In genomic region chr13:117851954-117852710, GRCm38 (mm10) we compare ENCODE assay signal across 30 mouse cellular contexts.
A peak's percentile ranks its signal among the peaks of the same experiment; 100 is the strongest.
DNase-seq lines count a peak whose midpoint lies in the region; ATAC-seq and TF ChIP-seq lines count a peak whose summit lies in the region.
"Had no signal": no experiment of that assay in that cellular context is flagged by ENCODE, and none has a peak within 500 bp of the region (broad histone marks: within the 10 kb centered on the region; RNA-seq: fewer than 3 reads in every experiment).

No protein-coding gene starts in this region.

- no peaks in the 10 kb centered on the region for H3K9me3 ChIP-seq in forebrain, embryonic 14.5 days (replicated peaks; ENCODE audit: control insufficient read depth, low read length)
- no peaks in the 10 kb centered on the region for H3K9me3 ChIP-seq in forebrain, embryonic 10.5 days
- H3K9me3 ChIP-seq: embryonic facial prominence, embryonic 10.5 days; embryonic facial prominence, embryonic 15.5 days; hindbrain, embryonic 12.5 days; liver, embryonic 13.5 days; neural tube, embryonic 15.5 days had no signal

- TF ChIP-seq POLR2A in bone marrow macrophage, adult 2 months (IDR thresholded peaks at IDR 0.05; ENCODE audit: borderline replicate concordance, low read depth, low read length) = no peak

- no peak overlapping the region for H3K4me2 ChIP-seq in forebrain, embryonic 14.5 days (ENCODE audit: low read length)
- H3K4me2 ChIP-seq: embryonic facial prominence, embryonic 15.5 days; hindbrain, embryonic 12.5 days; liver, embryonic 13.5 days; neural tube, embryonic 15.5 days had no signal

- no peak overlapping the region for H3K27ac ChIP-seq in forebrain, embryonic 14.5 days (ENCODE audit: low read depth, low read length)
- no peak overlapping the region for H3K27ac ChIP-seq in forebrain, embryonic 10.5 days
- H3K27ac ChIP-seq in bone marrow macrophage, adult 2 months (ENCODE audit: insufficient read depth, low read depth, low read length) = 0 out of 2 replicates have a peak overlapping the region, but pooled peaks have one; percentile 30
- H3K27ac ChIP-seq: embryonic facial prominence, embryonic 10.5 days; embryonic facial prominence, embryonic 15.5 days; hindbrain, embryonic 12.5 days; hindbrain, postnatal 0 days; liver, embryonic 13.5 days; neural tube, embryonic 15.5 days had no signal

- no peaks in the 10 kb centered on the region for H3K27me3 ChIP-seq in forebrain, embryonic 14.5 days (replicated peaks; ENCODE audit: control insufficient read depth, insufficient read depth, low read length)
- no peaks in the 10 kb centered on the region for H3K27me3 ChIP-seq in forebrain, embryonic 10.5 days (ENCODE audit: poor library complexity, severe bottlenecking)
- H3K27me3 ChIP-seq: embryonic facial prominence, embryonic 15.5 days; hindbrain, embryonic 12.5 days; liver, embryonic 13.5 days; neural tube, embryonic 15.5 days; Patski had no signal

- no peak for ATAC-seq in forebrain, embryonic 14.5 days
- ATAC-seq in hematopoietic stem cell, adult 5-6 weeks (replicated peaks in 1 of 2; ENCODE audit: insufficient read depth in 1 of 2, low FRiP score in 2 of 2, low TSS enrichment in 1 of 2, low read depth in 1 of 2, poor library complexity in 2 of 2, severe bottlenecking in 2 of 2) = peak; percentile 53 to 56; a peak in 3 of 4 replicates
- ATAC-seq: hindbrain, postnatal 0 days; intestine, postnatal 0 days; Patski had no signal

- H3K36me3 ChIP-seq in forebrain, embryonic 14.5 days (ENCODE audit: control insufficient read depth, insufficient read depth, low read length) = no peaks in the 10 kb centered on the region
- no peaks in the 10 kb centered on the region for H3K36me3 ChIP-seq in forebrain, embryonic 10.5 days (replicated peaks)
- H3K36me3 ChIP-seq: embryonic facial prominence, embryonic 10.5 days; embryonic facial prominence, embryonic 15.5 days; hindbrain, embryonic 12.5 days; liver, embryonic 13.5 days; neural tube, embryonic 15.5 days had no signal

- no peaks in the 10 kb centered on the region for H3K4me1 ChIP-seq in forebrain, embryonic 14.5 days (ENCODE audit: control insufficient read depth, insufficient read depth, low read length)
- no peaks in the 10 kb centered on the region for H3K4me1 ChIP-seq in forebrain, embryonic 10.5 days
- peaks cover 13% of the 10 kb centered on the region for H3K4me1 ChIP-seq in bone marrow macrophage, adult 2 months (ENCODE audit: control insufficient read depth, insufficient read depth, low read length)
- H3K4me1 ChIP-seq: embryonic facial prominence, embryonic 10.5 days; embryonic facial prominence, embryonic 15.5 days; hindbrain, embryonic 12.5 days; liver, embryonic 13.5 days; neural tube, embryonic 15.5 days had no signal

- no peak overlapping the region for H3K9ac ChIP-seq in forebrain, embryonic 14.5 days (ENCODE audit: low read length)
- H3K9ac ChIP-seq: embryonic facial prominence, embryonic 15.5 days; hindbrain, embryonic 12.5 days; liver, embryonic 13.5 days; neural tube, embryonic 15.5 days had no signal

- TF ChIP-seq CTCF in bone marrow macrophage, adult 2 months (IDR thresholded peaks at IDR 0.05; ENCODE audit: low read depth, low read length) = no peak

- WGBS in forebrain, embryonic 14.5 days = 81% methylated on average over 6 of the region's 6 CpGs
- 87% methylated on average over 6 of the region's 6 CpGs for WGBS in forebrain, embryonic 10.5 days

- no peak overlapping the region for H3K4me3 ChIP-seq in forebrain, embryonic 14.5 days (ENCODE audit: low read depth, low read length)
- no peak overlapping the region for H3K4me3 ChIP-seq in forebrain, embryonic 10.5 days
- H3K4me3 ChIP-seq in bone marrow macrophage, adult 2 months (ENCODE audit: insufficient read depth, low read length) = no peak overlapping the region
- H3K4me3 ChIP-seq: embryonic facial prominence, embryonic 10.5 days; embryonic facial prominence, embryonic 15.5 days; hindbrain, embryonic 12.5 days; liver, embryonic 13.5 days; neural tube, embryonic 15.5 days had no signal

- peak; percentile 8 for DNase-seq in forebrain, embryonic 14.5 days (ENCODE audit: low spot score)
- DNase-seq in forebrain, embryonic 10.5 days (ENCODE audit: extremely low spot score, low spot score) = no peak
- DNase-seq in layer of hippocampus, adult 9-11 months = peak; percentile 6
- DNase-seq in layer of hippocampus, adult 8-10 months (ENCODE audit: low spot score in 2 of 2) = no peak
- no peak for DNase-seq in testis, postnatal 10 days (ENCODE audit: low spot score)
- DNase-seq in cerebellum, adult 8-10 months = no peak
- DNase-seq: adrenal gland, postnatal 10 days; cerebellum, adult 18-20 months; cerebellum, postnatal 14 days; gastrocnemius, postnatal 10 days; kidney, adult 9 months; kidney, postnatal 14 days; layer of hippocampus, postnatal 36 days; left cerebral cortex, postnatal 4 days; liver, embryonic 13.5 days; lung, adult 2 months; lung, postnatal 4 days; midbrain, embryonic 14.5 days; retina, postnatal 1 day; right cerebral cortex, postnatal 14 days; thymus, postnatal 14 days had no signal

Comparison
In these comparisons a context has a peak if more than half of its experiments do, and no peak if none do; other contexts are left out.
1. DNase-seq: peak in forebrain, embryonic 14.5 days (single experiment) and layer of hippocampus, adult 9-11 months (single experiment); none in forebrain, embryonic 10.5 days (single experiment), layer of hippocampus, adult 8-10 months (0 of 2), testis, postnatal 10 days (single experiment) and cerebellum, adult 8-10 months (single experiment).